Mouse (Mus musculus) kidney, postnatal 0 days (tissue): ENCODE data around the gene Plekhh3. TPM values are rescaled to one million over a fixed set of nuclear protein-coding genes. Genes with fewer than 3 reads are reported as not detected.

ENCODE experiments used
- ATAC-seq: fragments of 200-750 bp; cut with Nextera tagmentation; replicated peaks from 2 replicates; pipeline ENCODE4 v1.8.0; 2017; ENCODE audit warnings: low read depth, moderate number of reproducible peaks, moderate TSS enrichment, moderate library complexity; ENCODE audit not compliant: low FRiP score
- DNase-seq: peaks from one replicate; pipeline ENCODE4 v3.0.0-alpha.2; 2016; ENCODE audit warnings: low spot score
- H3K27ac ChIP-seq: fragments of 300-500 bp; sonication (generic); 2 replicates; pipeline ENCODE4 v1.5.1; 2014; ENCODE audit warnings: mild to moderate bottlenecking
- H3K27me3 ChIP-seq: fragments of 300-500 bp; sonication (generic); 2 replicates; pipeline ENCODE4 v1.6.1; 2014; ENCODE audit warnings: low read length, mixed read lengths; ENCODE audit not compliant: insufficient read depth
- H3K36me3 ChIP-seq: fragments of 300-500 bp; sonication (generic); 2 replicates; pipeline ENCODE4 v1.6.1; 2014; ENCODE audit warnings: low read length, mixed read lengths; ENCODE audit not compliant: insufficient read depth
- H3K4me1 ChIP-seq: fragments of 300-500 bp; sonication (generic); replicated peaks from 2 replicates; pipeline ENCODE4 v1.6.1; 2014; ENCODE audit warnings: antibody characterized with exemption, low read length, mixed read lengths; ENCODE audit not compliant: insufficient read depth
- H3K4me2 ChIP-seq: fragments of 300-500 bp; sonication (generic); 2 replicates; pipeline ENCODE4 v1.6.1; 2014; ENCODE audit warnings: mild to moderate bottlenecking, low read length, moderate library complexity, mixed read lengths
- H3K4me3 ChIP-seq: fragments of 300-500 bp; sonication (generic); replicated peaks from 2 replicates; pipeline ENCODE4 v1.5.1; 2014; ENCODE audit warnings: low read depth, low read length
- H3K9ac ChIP-seq: fragments of 300-500 bp; sonication (generic); 2 replicates; pipeline ENCODE4 v1.6.1; 2014; ENCODE audit warnings: low read depth, low read length
- H3K9me3 ChIP-seq: fragments of 300-500 bp; sonication (generic); replicated peaks from 2 replicates; pipeline ENCODE4 v1.6.1; 2016; ENCODE audit warnings: low read length, inconsistent platforms, mixed read lengths
- CTCF ChIP-seq: IDR thresholded peaks from 2 replicates; pipeline ENCODE4 v1.5.1; 2016; ENCODE audit warnings: antibody characterized with exemption, low read depth, mild to moderate bottlenecking, moderate library complexity
- WGBS: fragments of 180-500 bp; shearing (Covaris S2); extraction: QIAGEN DNeasy Blood & Tissue Kit; methylation state at CpG from one replicate; pipeline ENCODE4 v1.1.7; 2014; 5-methylcytosine and 5-hydroxymethylcytosine counted together
- polyA plus RNA-seq: library from polyadenylated mRNA; unstranded; fragments of >200 nt; fragmentation: Nextera tagmentation; extraction: Ambion mirVana; gene quantifications from 2 replicates; pipeline ENCODE4 v1.2.1, GENCODE M21; 2015

The Plekhh3 gene
- polyA plus RNA-seq, 1 experiment from 2014 or later, result 16.6 TPM

- Histone ChIP-seq H3K4me2 (no peak overlapping the region), H3K4me1 (no peaks in the 10 kb centered on the region), H3K4me3 (no peak overlapping the region), H3K27me3 (no peaks in the 10 kb centered on the region), H3K36me3 (no peaks in the 10 kb centered on the region; the same call in 1 of the 2 replicates), H3K27ac (no peak overlapping the region), H3K9ac (no peak overlapping the region), H3K9me3 (no peaks in the 10 kb centered on the region)
- DNase-seq (no peak), ATAC-seq (no peak)
- WGBS, result 90% methylated on average over 11 of the region's 11 CpGs
- TF ChIP-seq CTCF, result no peak
These were observed 10.8 kb upstream of the Plekhh3 start for GRCm38 (mm10) chr11:101181961-101182360.

- WGBS, result 42% methylated on average over 10 of the region's 10 CpGs
- no peak overlapping the region for H3K4me3 ChIP-seq
- no peaks in the 10 kb centered on the region; the same call in 1 of the 2 replicates for H3K36me3 ChIP-seq
- H3K9ac ChIP-seq, result no peak overlapping the region
- H3K27ac ChIP-seq, result no peak overlapping the region
- no peak for ATAC-seq
- no peaks in the 10 kb centered on the region for H3K27me3 ChIP-seq
- H3K4me1 ChIP-seq, result no peaks in the 10 kb centered on the region
- no peak overlapping the region for H3K4me2 ChIP-seq
- TF ChIP-seq CTCF, result peak; percentile 88
- peak; percentile 86 for DNase-seq
- H3K9me3 ChIP-seq, result no peaks in the 10 kb centered on the region
These were observed 9.9 kb upstream of the Plekhh3 start for GRCm38 (mm10) chr11:101180846-101181740.

GRCm38 (mm10) chr11:101180261-101180660, 9.1 kb upstream of the Plekhh3 start:
- WGBS, result 59% methylated on average over 17 of the region's 17 CpGs
- Histone ChIP-seq H3K4me3 (no peak overlapping the region), H3K4me1 (no peaks in the 10 kb centered on the region; the same call in 1 of the 2 replicates), H3K36me3 (no peaks in the 10 kb centered on the region; the same call in 1 of the 2 replicates), H3K27ac (no peak overlapping the region), H3K4me2 (no peak overlapping the region), H3K9ac (no peak overlapping the region), H3K27me3 (no peaks in the 10 kb centered on the region), H3K9me3 (no peaks in the 10 kb centered on the region)
- DNase-seq (no peak), ATAC-seq (no peak)
- no peak for TF ChIP-seq CTCF

GRCm38 (mm10) chr11:101179306-101179705, 8.2 kb upstream of the Plekhh3 start:
- TF ChIP-seq CTCF, result no peak

GRCm38 (mm10) chr11:101178061-101179058, 7.2 kb upstream of the Plekhh3 start:
- Histone ChIP-seq H3K36me3 (no peaks in the 10 kb centered on the region), H3K9me3 (no peaks in the 10 kb centered on the region), H3K4me3 (no peak overlapping the region), H3K4me2 (no peak overlapping the region), H3K27me3 (no peaks in the 10 kb centered on the region), H3K9ac (no peak overlapping the region), H3K4me1 (peaks cover 9% of the 10 kb centered on the region), H3K27ac (no peak overlapping the region)
- TF ChIP-seq CTCF, result no peak
- no peak for DNase-seq
- 58% methylated on average over 36 of the region's 36 CpGs for WGBS
- ATAC-seq, result no peak

More at GRCm38 (mm10) chr11:101179306-101179705, 8.2 kb upstream of the Plekhh3 start:
- H3K9ac ChIP-seq, result no peak overlapping the region
- DNase-seq (no peak), ATAC-seq (no peak)
- no peak overlapping the region for H3K27ac ChIP-seq
- WGBS, result 80% methylated on average over 15 of the region's 15 CpGs
- H3K9me3 ChIP-seq, result no peaks in the 10 kb centered on the region
- no peak overlapping the region for H3K4me2 ChIP-seq
- H3K4me1 ChIP-seq, result peaks cover 3% of the 10 kb centered on the region
- no peak overlapping the region for H3K4me3 ChIP-seq
- no peaks in the 10 kb centered on the region for H3K27me3 ChIP-seq
- no peaks in the 10 kb centered on the region; the same call in 1 of the 2 replicates for H3K36me3 ChIP-seq
